Mouse (Mus musculus) T-helper 1 cell (primary cell): ENCODE measurements around the gene Cyb5b.
"Not testable (repeated sequence)": the region's sequence is repeated elsewhere in the genome, so short reads cannot be mapped to it uniquely, and the experiment has no call there.

Source experiments
- in situ Hi-C: fragments of 300-600 bp; cut with MboI, MseI; formaldehyde crosslinking; loops from one replicate; pipeline ENCODE4 v1.15.1; 2025; ENCODE audit warnings: high pct_unique_total_duplicates

The Cyb5b gene

DNA sequence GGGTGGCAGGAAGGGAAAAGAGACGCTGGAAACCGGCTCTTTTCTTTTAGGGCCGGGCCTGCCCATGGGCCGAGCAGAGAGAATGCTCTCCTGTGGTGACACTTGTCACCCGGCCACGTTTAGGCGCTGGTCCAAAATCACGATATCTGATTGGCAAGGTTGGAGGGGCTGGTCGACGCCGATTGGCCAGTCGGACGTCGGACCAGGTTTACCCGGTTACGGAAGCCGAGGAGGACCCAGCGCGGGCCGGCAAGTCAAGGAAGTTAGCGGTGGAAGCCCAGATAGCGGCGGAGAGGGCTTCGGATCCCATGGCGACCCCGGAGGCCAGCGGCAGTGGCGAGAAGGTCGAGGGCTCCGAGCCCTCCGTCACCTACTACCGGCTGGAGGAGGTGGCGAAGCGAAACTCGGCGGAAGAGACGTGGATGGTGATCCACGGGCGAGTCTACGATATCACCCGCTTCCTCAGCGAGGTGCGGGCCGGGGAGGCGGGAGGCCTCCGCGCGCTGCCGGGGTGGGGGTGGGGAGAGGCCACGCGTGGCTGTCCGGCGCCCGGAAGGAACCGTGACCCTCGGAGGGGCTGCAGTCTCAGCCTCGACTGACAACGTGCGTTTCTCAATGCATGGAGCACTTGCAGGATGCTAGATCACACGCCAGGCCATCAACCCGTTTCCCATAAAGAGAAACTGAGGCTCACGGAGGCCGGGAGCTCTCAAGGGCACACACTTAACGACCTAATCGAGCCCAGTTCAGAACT lies at the start of gene Cyb5b:
Gene Cyb5b (plus strand): TSS at position 237 of the 754 bp plus-strand sequence.
- in situ Hi-C loops, result no loop called here

DNA sequence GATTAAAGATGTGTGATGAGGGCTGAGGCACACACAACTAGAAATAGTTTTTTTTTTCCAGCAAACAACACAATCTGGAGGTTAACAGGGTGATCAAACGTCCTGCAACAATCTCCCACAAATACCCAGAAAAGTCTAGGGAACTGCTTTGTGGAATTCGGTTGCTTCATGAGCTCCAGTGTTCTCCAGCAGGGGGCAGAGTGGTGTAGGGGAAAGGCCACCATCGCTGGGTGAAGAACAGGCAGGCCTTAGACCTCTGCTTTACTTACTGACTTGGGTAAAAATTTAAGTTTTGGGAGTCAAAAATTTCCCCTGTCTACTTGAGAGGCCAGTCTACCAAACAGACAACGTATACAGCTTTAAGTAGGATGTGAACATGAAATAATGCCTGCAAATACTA lies 45.9 kb upstream of the Cyb5b start:
- in situ Hi-C loops, result no loop called here

DNA sequence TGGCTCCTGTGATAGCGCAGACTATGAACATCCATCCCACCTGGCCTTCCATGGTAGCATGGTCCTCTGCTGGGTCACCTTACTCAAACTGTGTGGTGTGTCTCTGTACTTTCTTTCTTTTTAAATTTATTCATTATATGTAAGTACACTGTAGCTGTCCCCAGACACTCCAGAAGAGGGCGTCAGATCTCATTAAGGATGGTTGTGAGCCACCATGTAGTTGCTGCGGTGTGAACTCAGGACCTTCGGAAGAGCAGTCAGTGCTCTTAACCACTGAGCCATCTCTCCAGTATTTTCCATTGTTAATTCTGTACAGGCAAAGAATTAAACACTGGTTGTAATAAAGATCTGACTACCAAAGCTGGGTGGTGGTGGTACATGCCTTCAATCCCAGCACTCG lies 42.4 kb upstream of the Cyb5b start:
- in situ Hi-C loops, result not testable (repeated sequence)

DNA sequence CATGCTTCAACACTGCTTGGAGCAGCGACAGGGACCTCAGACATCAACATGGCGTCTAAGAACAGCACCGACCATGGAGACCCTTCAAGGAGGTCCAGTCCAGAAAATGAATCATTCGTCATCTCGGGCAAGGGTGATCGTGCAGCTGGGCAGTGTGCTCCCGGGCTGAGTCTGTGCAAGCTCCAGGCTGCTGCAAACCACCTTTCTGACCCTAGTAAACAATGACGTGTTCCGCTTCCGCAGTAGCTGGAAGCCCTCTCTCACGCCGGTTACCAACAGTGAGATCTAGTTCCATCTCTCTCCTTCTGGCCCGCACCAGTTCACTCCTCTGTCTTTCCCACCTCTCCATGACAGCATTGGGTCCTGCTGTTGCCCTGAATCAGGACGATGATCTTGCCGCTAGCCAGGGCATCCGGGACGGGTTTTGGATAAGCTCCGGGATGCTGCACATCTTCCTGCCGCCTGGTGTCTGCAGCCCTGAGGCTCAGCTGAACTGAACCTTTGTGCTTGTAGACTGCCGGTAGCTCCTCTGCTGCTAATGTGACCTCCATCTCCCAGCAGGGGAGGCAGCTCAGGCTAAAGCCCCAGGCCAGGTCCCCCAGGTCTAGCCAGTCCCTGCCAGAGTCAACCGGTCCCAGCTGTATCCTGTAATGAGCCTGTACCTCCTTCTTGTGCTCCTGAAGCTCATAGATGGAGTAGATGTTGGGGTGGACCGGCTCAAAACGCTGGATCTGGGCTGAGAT lies 41.3 kb upstream of the Cyb5b start:
- in situ Hi-C loops, result no loop called here

- in situ Hi-C loops, result no loop called here
Measured at GRCm38 (mm10) chr8:107109816-107110435, 40.5 kb upstream of the Cyb5b start.

- in situ Hi-C loops, result no loop called here
Measured at GRCm38 (mm10) chr8:107110629-107111330, 39.7 kb upstream of the Cyb5b start.

DNA sequence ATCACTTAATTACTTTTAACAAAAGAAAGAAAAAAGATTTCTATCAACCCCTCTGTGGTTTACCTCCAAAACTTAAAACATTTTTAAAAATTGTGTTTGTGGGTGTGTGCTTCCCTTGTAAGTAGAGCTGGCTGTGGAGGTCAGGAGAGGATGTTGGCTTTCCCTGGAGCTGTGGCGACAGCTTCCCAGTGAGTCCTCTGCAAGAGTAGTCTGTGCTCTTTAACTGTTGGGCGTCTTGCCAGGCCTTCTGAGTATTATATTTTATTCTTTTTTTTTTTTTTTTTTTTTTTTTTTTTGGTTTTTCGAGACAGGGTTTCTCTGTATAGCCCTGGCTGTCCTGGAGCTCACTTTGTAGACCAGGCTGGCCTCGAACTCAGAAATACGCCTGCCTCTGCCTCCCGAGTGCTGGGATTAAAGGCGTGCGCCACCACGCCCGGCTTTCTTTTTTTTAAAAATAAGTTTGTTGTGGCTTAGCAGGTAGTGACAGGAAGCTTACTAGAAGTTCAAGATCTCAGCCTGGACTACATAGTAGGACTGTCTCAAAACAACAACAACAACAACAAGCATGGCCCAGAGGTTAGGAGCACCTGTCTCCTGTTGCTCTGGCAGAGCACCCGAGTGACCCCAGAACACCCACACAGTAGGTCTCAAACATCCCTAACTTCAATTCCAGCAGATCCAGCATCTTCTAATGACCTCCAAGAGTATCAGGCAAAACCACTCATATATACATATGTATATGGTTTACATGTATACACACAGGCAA lies 38.9 kb upstream of the Cyb5b start:
- in situ Hi-C loops, result no loop called here

DNA sequence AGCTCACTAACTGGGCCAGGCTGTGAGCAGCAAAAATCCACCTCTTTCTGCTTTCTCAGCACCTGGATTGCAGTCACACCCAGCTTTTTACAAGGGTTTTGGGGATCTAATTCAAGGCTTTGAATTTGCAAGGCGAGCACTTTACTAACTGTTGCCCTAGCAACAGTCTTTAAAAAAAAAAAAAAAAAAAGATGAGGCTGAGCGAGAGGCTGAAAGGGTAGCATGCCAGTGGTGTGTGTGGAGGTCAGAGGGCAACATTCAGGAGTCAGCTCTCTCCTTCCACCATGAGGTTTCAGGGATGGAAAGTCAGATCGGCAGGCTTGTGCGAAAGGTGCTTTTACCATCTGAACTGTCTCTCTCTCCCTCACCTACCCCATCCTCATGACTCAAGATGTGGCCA lies 37.2 kb upstream of the Cyb5b start:
- in situ Hi-C loops, result no loop called here

GRCm38 (mm10) chr8:107114150-107115007 lies 36.1 kb upstream of the Cyb5b start:
- in situ Hi-C loops, result loop anchor here (5.0 kb wide), 1 partner anchor 208 kb away; no protein-coding TSS in a partner anchor

DNA sequence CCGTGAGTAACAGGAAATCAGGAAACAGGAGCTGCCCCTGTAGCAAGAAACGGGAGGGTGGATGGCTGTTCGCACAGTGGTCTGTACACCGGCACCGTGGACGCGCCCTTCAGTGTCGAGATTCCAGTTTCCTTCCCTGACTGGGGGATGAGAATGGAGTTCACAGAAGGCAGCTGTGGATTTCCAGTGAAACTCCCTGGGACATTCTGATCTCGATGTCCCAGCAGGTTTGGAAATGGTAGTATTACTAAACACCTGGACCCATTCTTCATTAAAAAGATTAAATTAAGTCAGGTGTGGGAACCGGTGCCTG lies 35.5 kb upstream of the Cyb5b start:
- in situ Hi-C loops, result loop anchor here (5.0 kb wide), 1 partner anchor 207 kb away; no protein-coding TSS in a partner anchor

- in situ Hi-C loops, result loop anchor here (5.0 kb wide), 1 partner anchor 206 kb away; no protein-coding TSS in a partner anchor
Measured at GRCm38 (mm10) chr8:107116023-107116422, 34.4 kb upstream of the Cyb5b start.

DNA sequence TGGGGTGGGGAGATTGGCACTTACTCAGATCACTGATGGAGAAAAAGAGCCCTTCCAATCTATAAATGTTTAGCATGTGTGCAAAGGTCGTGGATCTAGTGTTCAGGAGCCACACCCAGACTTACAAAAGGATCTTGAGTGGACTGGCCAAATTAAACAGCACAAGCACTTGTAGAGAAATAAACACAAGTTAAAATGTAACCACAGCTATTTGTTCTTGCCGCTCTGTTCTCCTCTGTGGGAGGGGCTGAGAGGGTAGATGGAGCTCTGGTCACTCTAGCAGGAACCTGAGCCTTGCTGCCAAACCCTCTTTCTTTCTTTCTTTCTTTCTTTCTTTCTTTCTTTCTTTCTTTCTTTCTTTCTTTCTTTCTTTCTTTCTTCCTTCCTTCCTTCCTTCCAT lies 33.4 kb upstream of the Cyb5b start:
- in situ Hi-C loops, result loop anchor here (5.0 kb wide), 1 partner anchor 205 kb away; no protein-coding TSS in a partner anchor

- in situ Hi-C loops, result loop anchor here (5.0 kb wide), 1 partner anchor 203 kb away; no protein-coding TSS in a partner anchor
Measured at GRCm38 (mm10) chr8:107118803-107119233, 31.6 kb upstream of the Cyb5b start.

DNA sequence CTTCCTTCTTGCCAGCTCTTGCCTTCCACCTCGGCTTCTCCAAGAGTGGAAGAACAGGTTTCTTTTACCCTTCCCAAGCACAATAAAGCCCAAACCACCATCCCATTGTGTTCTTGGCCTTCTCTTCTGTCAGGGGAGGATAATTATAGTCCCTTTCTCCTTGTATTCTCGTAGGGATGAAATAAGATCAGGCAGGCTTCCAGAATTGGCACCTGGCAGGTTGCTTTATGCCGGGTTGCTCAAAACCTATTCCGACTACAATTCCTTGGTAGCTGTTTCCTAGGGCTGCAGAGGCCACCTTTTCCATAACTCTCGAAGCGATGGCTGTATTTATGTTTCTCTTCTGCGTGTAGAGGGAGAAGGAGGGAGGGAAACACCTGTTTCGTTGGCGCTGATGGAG lies 31.0 kb upstream of the Cyb5b start:
- in situ Hi-C loops, result loop anchor here (5.0 kb wide), 1 partner anchor 203 kb away; no protein-coding TSS in a partner anchor

- in situ Hi-C loops, result no loop called here
Measured at GRCm38 (mm10) chr8:107120806-107121205, 29.6 kb upstream of the Cyb5b start.

DNA sequence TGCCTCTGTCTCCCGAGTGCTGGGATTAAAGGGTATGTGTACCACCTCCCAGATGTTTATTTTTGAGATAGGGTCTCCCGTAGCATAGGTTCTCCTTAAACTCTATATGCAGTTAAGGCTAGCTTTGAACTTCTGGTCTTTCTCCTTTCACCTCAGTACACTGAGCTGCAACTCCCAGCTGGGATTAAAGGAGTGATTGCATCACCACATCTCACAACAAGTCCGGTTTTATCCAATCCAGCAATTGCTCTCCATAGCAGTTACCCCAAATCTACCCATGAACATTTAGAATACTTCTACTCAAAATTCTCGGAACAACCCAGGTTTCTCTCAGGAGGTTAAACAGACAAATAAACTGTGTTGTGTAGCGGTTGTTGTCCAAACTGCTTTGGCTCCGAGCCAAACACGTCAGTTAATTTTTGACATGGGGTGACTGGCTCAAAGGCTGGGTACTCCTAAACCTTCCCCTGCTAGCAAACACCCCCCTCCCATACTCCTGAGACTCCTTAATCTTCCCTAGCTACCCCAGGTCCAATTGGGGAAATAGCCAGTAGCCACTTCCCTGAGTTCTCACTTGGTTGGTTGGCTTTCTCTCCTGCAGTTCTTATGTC lies 28.7 kb upstream of the Cyb5b start:
- in situ Hi-C loops, result no loop called here

DNA sequence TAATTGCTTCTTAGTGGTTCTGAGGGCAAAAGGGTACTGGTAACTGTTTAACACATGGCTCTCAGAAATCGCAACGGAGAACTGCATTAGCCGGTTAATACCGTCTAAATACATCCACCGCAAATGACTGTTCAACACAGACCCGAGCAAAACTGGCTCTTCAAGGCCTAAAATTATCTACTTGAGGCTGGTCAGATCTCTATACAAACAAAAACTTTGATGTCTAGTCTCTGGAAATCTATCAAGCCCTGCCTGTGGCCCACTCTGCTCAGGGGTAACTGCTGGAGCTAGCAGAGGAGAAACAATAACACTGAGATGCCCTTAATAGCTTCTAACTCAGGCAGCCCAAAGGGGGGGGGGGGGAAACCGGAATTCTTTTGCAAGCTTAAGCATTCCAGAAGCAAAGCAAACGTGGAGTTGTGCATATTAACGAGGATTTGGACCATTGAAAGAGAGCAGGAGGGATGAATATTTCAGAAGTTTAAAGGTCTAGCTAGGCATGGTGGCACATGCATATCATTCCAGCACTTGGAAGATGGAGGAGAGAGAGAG lies 27.3 kb upstream of the Cyb5b start:
- in situ Hi-C loops, result no loop called here

- in situ Hi-C loops, result no loop called here
Measured at GRCm38 (mm10) chr8:107124343-107124742, 26.1 kb upstream of the Cyb5b start.
